Mouse (Mus musculus): Measurements from ENCODE around the gene Myo1b. TPM values are rescaled to one million over a fixed set of nuclear protein-coding genes. Genes with fewer than 3 reads are reported as not detected.

Gene Myo1b
- polyA plus RNA-seq, 1 experiment from 2014 or later, result 114 TPM

GRCm38 (mm10) chr1:51710831-51711230 lies 205.0 kb downstream of the Myo1b start:
- 84% methylated on average over 2 of the region's 2 CpGs for WGBS
- Histone ChIP-seq H3K4me3 (ENCODE audit: low read depth, low read length) (no peak overlapping the region), H3K9ac (replicated peaks; ENCODE audit: low read length) (no peak overlapping the region), H3K27ac (replicated peaks; ENCODE audit: low read depth, low read length) (no peak overlapping the region), H3K4me2 (ENCODE audit: low read depth, low read length) (no peak overlapping the region), H3K36me3 (replicated peaks; ENCODE audit: control insufficient read depth, insufficient read depth, low read depth, low read length) (no peaks in the 10 kb centered on the region), H3K27me3 (ENCODE audit: control insufficient read depth, insufficient read depth, low read length) (no peaks in the 10 kb centered on the region), H3K4me1 (ENCODE audit: control insufficient read depth, insufficient read depth, low read length) (no peaks in the 10 kb centered on the region), H3K9me3 (replicated peaks; ENCODE audit: control insufficient read depth, low read length) (no peaks in the 10 kb centered on the region)
- DNase-seq (ENCODE audit: low spot score) (no peak), ATAC-seq (replicated peaks; ENCODE audit: insufficient number of reproducible peaks, low FRiP score, low TSS enrichment, low read depth) (no peak)

DNA sequence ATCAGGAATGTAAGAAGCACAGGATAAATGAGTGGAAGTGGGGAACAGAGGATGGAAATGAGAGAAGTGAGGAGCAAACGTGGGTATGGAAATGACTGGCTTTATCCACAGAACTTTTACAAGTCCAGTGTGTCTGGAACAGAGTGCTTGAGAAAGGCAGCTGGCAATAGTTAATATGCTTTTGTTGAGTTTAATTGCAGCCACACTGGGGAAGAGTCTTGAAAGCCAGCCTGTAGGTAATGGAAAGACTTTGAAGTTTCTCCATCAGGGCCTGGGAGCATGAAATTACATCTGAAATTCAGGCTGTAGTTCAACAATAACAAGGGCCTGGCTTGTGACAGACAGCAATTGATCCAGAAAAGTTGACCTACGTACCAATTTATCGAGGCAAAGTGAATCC lies 209.8 kb downstream of the Myo1b start:
- no peak overlapping the region for H3K4me3 ChIP-seq (ENCODE audit: low read depth, low read length)
- ATAC-seq (replicated peaks; ENCODE audit: insufficient number of reproducible peaks, low FRiP score, low TSS enrichment, low read depth), result no peak
- no peak overlapping the region for H3K4me2 ChIP-seq (ENCODE audit: low read depth, low read length)
- no peaks in the 10 kb centered on the region for H3K4me1 ChIP-seq (ENCODE audit: control insufficient read depth, insufficient read depth, low read length)
- no peaks in the 10 kb centered on the region for H3K27me3 ChIP-seq (ENCODE audit: control insufficient read depth, insufficient read depth, low read length)
- no peaks in the 10 kb centered on the region for H3K9me3 ChIP-seq (replicated peaks; ENCODE audit: control insufficient read depth, low read length)
- no peaks in the 10 kb centered on the region for H3K36me3 ChIP-seq (replicated peaks; ENCODE audit: control insufficient read depth, insufficient read depth, low read depth, low read length)
- no peak overlapping the region for H3K27ac ChIP-seq (replicated peaks; ENCODE audit: low read depth, low read length)
- H3K9ac ChIP-seq (replicated peaks; ENCODE audit: low read length), result no peak overlapping the region
- DNase-seq (ENCODE audit: low spot score), result no peak
- WGBS, result 71% methylated on average over 3 of the region's 3 CpGs

- ATAC-seq (replicated peaks; ENCODE audit: insufficient number of reproducible peaks, low FRiP score, low TSS enrichment, low read depth) (no peak), DNase-seq (ENCODE audit: low spot score) (no peak)
- no peak overlapping the region for H3K4me3 ChIP-seq (ENCODE audit: low read depth, low read length)
- H3K4me1 ChIP-seq (ENCODE audit: control insufficient read depth, insufficient read depth, low read length), result no peaks in the 10 kb centered on the region
- H3K27me3 ChIP-seq (ENCODE audit: control insufficient read depth, insufficient read depth, low read length), result no peaks in the 10 kb centered on the region
- no peaks in the 10 kb centered on the region for H3K9me3 ChIP-seq (replicated peaks; ENCODE audit: control insufficient read depth, low read length)
- H3K27ac ChIP-seq (replicated peaks; ENCODE audit: low read depth, low read length), result no peak overlapping the region
- no peaks in the 10 kb centered on the region for H3K36me3 ChIP-seq (replicated peaks; ENCODE audit: control insufficient read depth, insufficient read depth, low read depth, low read length)
- WGBS, result 81% methylated on average over 4 of the region's 4 CpGs
- H3K4me2 ChIP-seq (ENCODE audit: low read depth, low read length), result no peak overlapping the region
- no peak overlapping the region for H3K9ac ChIP-seq (replicated peaks; ENCODE audit: low read length)
Observed at GRCm38 (mm10) chr1:51704610-51705009, 211.3 kb downstream of the Myo1b start.

Other genes starting within 250 kb of the Myo1b start
- gene Stat4, start 71.1 kb upstream of the Myo1b start, polyA plus RNA-seq (2014; fragmentation: Nextera tagmentation; extraction: Ambion mirVana), result 1.2 and 2.3 TPM in 2 replicates
- gene Stat1, start 203.4 kb upstream of the Myo1b start, polyA plus RNA-seq (2014; fragmentation: Nextera tagmentation; extraction: Ambion mirVana), result 13.1 and 15.0 TPM in 2 replicates

Data from embryonic facial prominence, embryonic 11.5 days (tissue).